Mouse (Mus musculus): ENCODE results near the gene Atp6v0e. TPM values are rescaled to one million over a fixed set of nuclear protein-coding genes. Genes with fewer than 3 reads are reported as not detected.
A peak's percentile ranks its signal among the peaks of the same experiment; 100 is the strongest.

Gene Atp6v0e
- polyA plus RNA-seq, 1 experiment from 2014 or later = 179 TPM

GRCm38 (mm10) chr17:26690236-26690635 lies 27.2 kb downstream of the Atp6v0e start:
- H3K27ac ChIP-seq = no peak overlapping the region
- H3K9ac ChIP-seq = no peak overlapping the region
- H3K27me3 ChIP-seq (replicated peaks) = no peaks in the 10 kb centered on the region
- H3K4me3 ChIP-seq = no peak overlapping the region
- H3K4me2 ChIP-seq = no peak overlapping the region
- 83% methylated on average over 5 of the region's 5 CpGs for WGBS (ENCODE audit: insufficient replicate concordance)
- H3K9me3 ChIP-seq (replicated peaks) = no peaks in the 10 kb centered on the region
- H3K36me3 ChIP-seq = peaks cover 44% of the 10 kb centered on the region
- H3K4me1 ChIP-seq = peaks cover 40% of the 10 kb centered on the region
- ATAC-seq = no peak

- no peak for ATAC-seq
- Histone ChIP-seq H3K4me1 (peaks cover 40% of the 10 kb centered on the region), H3K4me3 (no peak overlapping the region), H3K27ac (no peak overlapping the region), H3K9ac (no peak overlapping the region), H3K36me3 (peaks cover 45% of the 10 kb centered on the region), H3K27me3 (replicated peaks) (no peaks in the 10 kb centered on the region), H3K4me2 (no peak overlapping the region), H3K9me3 (replicated peaks) (no peaks in the 10 kb centered on the region)
- 82% methylated on average over 7 of the region's 7 CpGs for WGBS (ENCODE audit: insufficient replicate concordance)
Observed at GRCm38 (mm10) chr17:26691110-26691509, 28.1 kb downstream of the Atp6v0e start.

- peaks cover 28% of the 10 kb centered on the region for H3K4me1 ChIP-seq
- no peaks in the 10 kb centered on the region for H3K9me3 ChIP-seq (replicated peaks)
- no peak overlapping the region for H3K4me2 ChIP-seq
- H3K4me3 ChIP-seq = no peak overlapping the region
- no peak overlapping the region for H3K9ac ChIP-seq
- no peak overlapping the region for H3K27ac ChIP-seq
- ATAC-seq = no peak
- WGBS (ENCODE audit: insufficient replicate concordance) = 86% methylated on average over 7 of the region's 7 CpGs
- H3K27me3 ChIP-seq (replicated peaks) = no peaks in the 10 kb centered on the region
- H3K36me3 ChIP-seq = peaks cover 53% of the 10 kb centered on the region
Observed at GRCm38 (mm10) chr17:26693424-26693823, 30.4 kb downstream of the Atp6v0e start.

- Histone ChIP-seq H3K36me3 (peaks cover 61% of the 10 kb centered on the region), H3K27me3 (replicated peaks) (no peaks in the 10 kb centered on the region), H3K27ac (no peak overlapping the region), H3K4me3 (no peak overlapping the region), H3K4me1 (peaks cover 21% of the 10 kb centered on the region), H3K9ac (no peak overlapping the region), H3K9me3 (replicated peaks) (no peaks in the 10 kb centered on the region), H3K4me2 (no peak overlapping the region)
- no peak for ATAC-seq
- 76% methylated on average over 7 of the region's 7 CpGs for WGBS (ENCODE audit: insufficient replicate concordance)
Observed at GRCm38 (mm10) chr17:26694171-26694570, 31.1 kb downstream of the Atp6v0e start.

GRCm38 (mm10) chr17:26695193-26695592 lies 32.2 kb downstream of the Atp6v0e start:
- Histone ChIP-seq H3K36me3 (peaks cover 68% of the 10 kb centered on the region), H3K27me3 (replicated peaks) (no peaks in the 10 kb centered on the region), H3K4me3 (no peak overlapping the region), H3K9ac (no peak overlapping the region), H3K27ac (no peak overlapping the region), H3K9me3 (replicated peaks) (no peaks in the 10 kb centered on the region), H3K4me1 (peaks cover 11% of the 10 kb centered on the region), H3K4me2 (no peak overlapping the region)
- WGBS (ENCODE audit: insufficient replicate concordance) = 87% methylated on average over 3 of the region's 3 CpGs
- no peak for ATAC-seq

- no peak for ATAC-seq
- Histone ChIP-seq H3K4me2 (no peak overlapping the region), H3K27ac (no peak overlapping the region), H3K27me3 (replicated peaks) (no peaks in the 10 kb centered on the region), H3K4me3 (no peak overlapping the region), H3K36me3 (peaks cover 85% of the 10 kb centered on the region), H3K4me1 (peaks cover 9% of the 10 kb centered on the region; the same call in 1 of the 2 replicates), H3K9me3 (replicated peaks) (no peaks in the 10 kb centered on the region), H3K9ac (no peak overlapping the region)
- 74% methylated on average over 5 of the region's 5 CpGs for WGBS (ENCODE audit: insufficient replicate concordance)
Observed at GRCm38 (mm10) chr17:26698846-26699245, 35.8 kb downstream of the Atp6v0e start.

- Histone ChIP-seq H3K27me3 (replicated peaks) (no peaks in the 10 kb centered on the region), H3K27ac (no peak overlapping the region), H3K9me3 (replicated peaks) (0 out of 2 replicates have a peak, but pooled peaks cover 5% of the 10 kb centered on the region), H3K4me3 (no peak overlapping the region), H3K9ac (no peak overlapping the region), H3K36me3 (peaks cover 83% of the 10 kb centered on the region), H3K4me2 (no peak overlapping the region), H3K4me1 (peaks cover 5% of the 10 kb centered on the region; the same call in 1 of the 2 replicates)
- no peak for ATAC-seq
- WGBS (ENCODE audit: insufficient replicate concordance) = 80% methylated on average over 10 of the region's 10 CpGs
Observed at GRCm38 (mm10) chr17:26699819-26700616, 37.0 kb downstream of the Atp6v0e start.

- H3K27me3 ChIP-seq (replicated peaks) = no peaks in the 10 kb centered on the region
- 0 out of 2 replicates have a peak, but pooled peaks cover 5% of the 10 kb centered on the region for H3K9me3 ChIP-seq (replicated peaks)
- H3K4me2 ChIP-seq = no peak overlapping the region
- H3K4me1 ChIP-seq = peaks cover 17% of the 10 kb centered on the region
- H3K27ac ChIP-seq = no peak overlapping the region
- H3K9ac ChIP-seq = no peak overlapping the region
- H3K4me3 ChIP-seq = no peak overlapping the region
- H3K36me3 ChIP-seq = peaks cover 68% of the 10 kb centered on the region
- ATAC-seq = no peak
- 85% methylated on average over 13 of the region's 13 CpGs for WGBS (ENCODE audit: insufficient replicate concordance)
Observed at GRCm38 (mm10) chr17:26701565-26701964, 38.5 kb downstream of the Atp6v0e start.

GRCm38 (mm10) chr17:26702621-26703020 lies 39.6 kb downstream of the Atp6v0e start:
- Histone ChIP-seq H3K4me2 (no peak overlapping the region), H3K27me3 (replicated peaks) (no peaks in the 10 kb centered on the region), H3K4me3 (no peak overlapping the region), H3K4me1 (peaks cover 27% of the 10 kb centered on the region), H3K27ac (no peak overlapping the region), H3K36me3 (peaks cover 57% of the 10 kb centered on the region), H3K9me3 (replicated peaks) (0 out of 2 replicates have a peak, but pooled peaks cover 5% of the 10 kb centered on the region), H3K9ac (no peak overlapping the region)
- ATAC-seq = no peak
- 73% methylated on average over 4 of the region's 4 CpGs for WGBS (ENCODE audit: insufficient replicate concordance)

GRCm38 (mm10) chr17:26703671-26704070 lies 40.6 kb downstream of the Atp6v0e start:
- peaks cover 38% of the 10 kb centered on the region for H3K4me1 ChIP-seq
- H3K27ac ChIP-seq = no peak overlapping the region
- H3K36me3 ChIP-seq = peaks cover 46% of the 10 kb centered on the region
- H3K4me2 ChIP-seq = no peak overlapping the region
- no peaks in the 10 kb centered on the region for H3K27me3 ChIP-seq (replicated peaks)
- H3K9me3 ChIP-seq (replicated peaks) = 0 out of 2 replicates have a peak, but pooled peaks cover 5% of the 10 kb centered on the region
- no peak overlapping the region for H3K9ac ChIP-seq
- ATAC-seq = no peak
- no peak overlapping the region for H3K4me3 ChIP-seq
- 83% methylated on average over 4 of the region's 4 CpGs for WGBS (ENCODE audit: insufficient replicate concordance)

- peak; percentile 31; the same call in 1 of the 2 replicates for ATAC-seq
- peaks cover 58% of the 10 kb centered on the region for H3K4me1 ChIP-seq
- H3K9ac ChIP-seq = no peak overlapping the region; the same call in 1 of the 2 replicates
- peak overlapping the region; percentile 76 for H3K27ac ChIP-seq
- no peak overlapping the region for H3K4me3 ChIP-seq
- peak overlapping the region; percentile 7; the same call in 1 of the 2 replicates for H3K4me2 ChIP-seq
- 44% methylated on average over 11 of the region's 11 CpGs for WGBS (ENCODE audit: insufficient replicate concordance)
- peaks cover 26% of the 10 kb centered on the region for H3K36me3 ChIP-seq
- no peaks in the 10 kb centered on the region for H3K27me3 ChIP-seq (replicated peaks)
- 0 out of 2 replicates have a peak, but pooled peaks cover 5% of the 10 kb centered on the region for H3K9me3 ChIP-seq (replicated peaks)
Observed at GRCm38 (mm10) chr17:26705463-26706359, 42.7 kb downstream of the Atp6v0e start.
